Mouse (Mus musculus): Measurements from ENCODE around the gene Ids.
"Not testable (repeated sequence)": the region's sequence is repeated elsewhere in the genome, so short reads cannot be mapped to it uniquely, and the experiment has no call there.

Ids gene

GRCm38 (mm10) chrX:70364661-70365613, at the start of gene Ids:
TSS of gene Ids (minus strand) at chrX:70365084.
- peak; percentile 70 for DNase-seq (ENCODE audit: low read depth)

DNA sequence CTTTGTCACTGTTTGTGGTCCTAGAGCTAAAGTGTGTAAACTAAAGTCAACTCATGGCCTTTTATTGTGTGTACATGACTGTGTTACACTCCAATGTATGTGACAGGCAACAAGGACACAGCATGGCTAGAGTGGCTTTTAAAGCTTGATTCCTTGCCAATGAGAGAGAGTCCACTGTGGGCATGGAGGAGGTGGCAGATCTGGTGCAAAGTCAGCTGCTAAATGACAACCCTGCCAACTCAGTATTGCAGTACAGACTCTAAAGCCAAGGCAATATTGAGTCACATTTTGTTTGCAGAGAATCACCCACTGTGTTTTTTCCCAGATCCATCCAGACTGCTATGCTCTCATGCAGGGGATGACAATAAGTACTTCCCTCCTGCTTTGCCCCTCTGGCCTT, 27.8 kb upstream of the Ids start:
- DNase-seq (ENCODE audit: low read depth): not testable (repeated sequence)

DNA sequence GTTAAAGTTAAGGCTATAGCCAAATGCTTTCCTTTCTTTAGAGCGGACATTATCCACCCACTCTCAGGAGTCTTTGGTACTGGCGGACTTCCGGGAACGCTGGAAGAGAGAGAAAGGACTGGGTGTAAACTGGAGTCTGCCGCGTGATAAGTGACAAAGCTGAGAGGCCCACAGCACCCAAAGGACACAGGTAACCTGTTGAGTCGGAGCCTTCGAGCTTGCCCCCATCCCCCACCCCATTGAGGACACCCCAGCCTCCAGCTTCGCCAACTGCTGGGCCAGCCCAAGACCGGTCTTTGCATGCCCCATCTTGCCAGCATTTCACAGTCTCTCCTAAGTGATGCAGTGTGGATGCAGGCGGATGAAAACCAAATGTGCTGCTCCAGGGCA, 21.1 kb upstream of the Ids start:
- no peak for DNase-seq (ENCODE audit: low read depth)

GRCm38 (mm10) chrX:70385276-70385961, 20.5 kb upstream of the Ids start, which contains the start of gene 1110012L19Rik:
TSS of gene 1110012L19Rik (plus strand) at chrX:70385877.
- DNase-seq (ENCODE audit: low read depth): peak; percentile 72

GRCm38 (mm10) chrX:70384917-70385275, 20.0 kb upstream of the Ids start:
- DNase-seq (ENCODE audit: low read depth): no peak

DNA sequence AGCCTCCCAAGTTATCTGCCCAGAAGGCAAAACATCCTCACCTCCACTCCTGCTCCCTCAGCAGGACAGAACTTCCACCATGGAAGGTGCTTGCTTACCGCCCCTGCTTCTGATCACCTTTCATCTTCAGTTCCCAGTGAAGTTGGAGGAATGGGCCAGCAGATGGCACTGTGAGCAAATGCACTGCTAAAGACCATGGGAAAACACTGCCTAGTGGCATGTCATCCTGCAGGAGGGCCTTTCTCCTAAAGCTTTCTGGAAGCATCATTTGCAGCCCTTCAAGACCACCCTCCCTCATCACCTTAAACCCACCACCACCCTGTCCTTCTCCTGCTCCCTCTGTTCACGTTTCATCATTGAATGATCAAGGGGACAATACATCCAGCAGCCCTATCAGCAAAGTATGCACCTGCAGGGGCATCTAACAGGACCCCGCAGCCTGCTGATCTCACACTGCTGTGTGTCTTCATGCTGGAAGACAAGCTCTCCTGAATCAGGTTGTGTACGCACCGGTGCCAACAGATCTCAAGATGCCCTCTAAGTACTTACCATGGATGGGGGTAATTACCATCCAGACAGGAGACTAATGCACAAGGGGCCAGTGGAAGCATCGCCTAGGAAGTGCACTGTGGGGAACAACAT, 9.7 kb upstream of the Ids start:
- DNase-seq (ENCODE audit: low read depth): not testable (repeated sequence)

DNA sequence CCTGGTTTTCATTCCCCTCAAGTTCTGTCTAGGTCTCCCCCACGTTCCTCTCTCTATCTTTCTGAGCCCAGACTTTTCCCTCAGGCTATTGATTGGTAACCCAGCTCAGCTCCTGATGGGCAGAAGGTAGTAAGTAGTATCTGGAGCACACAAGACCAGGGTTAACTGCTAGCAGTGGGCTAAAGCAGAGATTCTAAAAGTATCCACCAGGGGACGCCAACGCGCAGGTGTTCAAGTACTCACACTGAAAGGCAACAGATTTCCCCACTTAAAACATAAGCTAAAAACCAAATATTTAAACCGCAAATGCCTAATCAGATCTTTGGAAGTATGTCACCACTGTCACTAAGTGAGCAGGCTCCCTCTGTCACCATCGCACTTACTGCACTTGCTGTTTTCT, 4.9 kb upstream of the Ids start:
- DNase-seq (ENCODE audit: low read depth): not testable (repeated sequence)

DNA sequence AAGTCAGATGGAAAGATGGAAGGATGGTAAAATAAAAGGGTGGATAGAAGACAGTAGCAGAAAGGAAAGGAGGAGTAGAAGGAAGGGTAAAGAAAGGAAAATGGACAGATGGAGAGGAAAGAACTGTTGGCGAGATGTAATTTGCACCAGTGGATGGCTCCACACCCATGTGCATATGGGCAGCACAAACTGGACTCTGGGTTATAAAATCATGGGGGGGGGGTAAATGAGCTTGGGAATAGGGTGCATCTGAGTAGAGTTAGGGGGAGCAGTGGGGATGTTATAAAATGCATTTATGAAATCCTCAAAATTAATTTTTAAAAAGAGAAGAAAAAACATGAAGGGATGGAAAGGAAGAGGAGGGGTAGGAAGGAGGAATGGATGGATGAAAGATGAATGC, 682 bp downstream of the Ids start:
- no peak for DNase-seq (ENCODE audit: low read depth)

- no peak for DNase-seq (ENCODE audit: low read depth)
These were observed 1.4 kb downstream of the Ids start for GRCm38 (mm10) chrX:70363446-70363845.

DNA sequence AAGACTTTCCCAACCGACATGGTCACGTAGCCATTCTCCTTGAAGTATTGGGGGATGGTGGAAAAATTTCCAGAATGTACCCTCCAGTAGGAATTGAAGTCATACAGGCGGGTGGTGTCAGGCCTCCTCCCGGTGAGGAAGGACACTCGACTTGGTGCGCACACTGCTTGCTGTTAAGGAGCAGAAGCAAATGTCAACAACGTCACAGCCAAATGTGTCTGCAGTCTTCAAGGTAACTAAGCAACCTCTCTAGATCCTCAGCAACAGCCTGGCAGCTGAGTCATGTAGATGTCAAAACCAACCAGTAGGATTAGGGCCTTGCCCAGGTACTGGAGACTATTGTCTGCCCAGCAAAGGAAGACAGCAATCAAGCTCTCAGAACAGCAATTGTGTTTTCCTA, 1.9 kb downstream of the Ids start:
- no peak for DNase-seq (ENCODE audit: low read depth)

DNA sequence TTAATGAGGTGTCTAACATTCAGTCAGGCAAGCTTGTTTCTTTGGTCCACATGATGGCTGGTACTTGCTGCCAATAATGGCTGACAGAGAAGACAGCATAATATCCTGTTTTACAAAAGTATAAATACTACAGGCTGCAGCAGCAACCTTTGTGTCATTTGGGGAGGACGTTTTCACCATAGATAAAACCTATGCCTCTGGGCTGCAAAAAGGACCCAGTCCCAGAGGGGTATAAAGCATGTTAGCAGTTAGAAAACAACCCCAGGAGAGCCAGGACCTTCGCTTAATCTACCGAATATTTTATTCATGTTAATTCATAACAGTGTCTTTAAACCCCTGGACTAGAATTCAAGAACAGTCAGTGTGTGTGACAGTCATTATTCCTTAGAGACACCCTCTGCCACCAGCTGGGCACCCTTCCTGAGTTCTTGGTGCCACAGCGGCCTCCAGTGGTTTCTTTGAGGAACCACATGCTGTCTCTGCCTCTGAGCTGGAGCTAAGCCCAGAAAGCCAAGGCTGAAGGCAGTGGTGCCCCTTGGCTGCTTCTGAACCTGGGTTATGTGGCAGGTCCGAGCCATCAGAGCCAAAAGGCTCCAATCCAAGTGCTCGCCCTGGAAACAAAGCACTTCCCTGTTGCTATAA, 34.6 kb downstream of the Ids start:
- peak; percentile 6 for DNase-seq (ENCODE audit: low read depth)

DNA sequence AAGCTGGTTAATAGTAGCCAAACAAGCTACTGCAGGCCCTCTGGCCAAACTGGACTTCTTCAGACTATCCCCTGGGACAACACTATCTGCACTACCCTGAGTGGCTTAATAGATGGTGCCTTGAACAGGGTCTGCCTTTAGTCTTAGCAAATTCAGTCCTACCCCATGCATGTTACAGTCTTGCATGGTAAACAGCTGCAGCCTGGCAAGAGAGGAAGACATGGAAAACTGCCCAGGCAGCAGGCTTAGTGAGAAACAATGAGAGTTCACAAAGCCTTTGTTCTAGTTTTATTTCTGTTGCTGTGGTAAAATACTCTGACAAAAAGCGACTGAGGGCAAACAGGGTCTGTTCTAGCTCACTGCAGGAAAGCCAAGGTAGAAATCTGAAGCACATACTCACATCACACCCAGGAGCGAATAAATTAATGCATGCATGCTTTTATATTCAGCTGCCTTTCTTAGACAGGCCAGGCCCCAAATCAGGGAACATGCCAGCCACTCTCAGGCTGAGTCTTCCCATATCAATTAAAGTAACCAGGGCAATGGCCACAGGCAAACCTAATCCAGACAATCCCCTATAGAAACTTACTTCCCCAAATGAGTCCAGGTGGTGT, 36.2 kb downstream of the Ids start:
- no peak for DNase-seq (ENCODE audit: low read depth)

GRCm38 (mm10) chrX:70327656-70328055, 37.2 kb downstream of the Ids start:
- no peak for DNase-seq (ENCODE audit: low read depth)

- DNase-seq (ENCODE audit: low read depth): no peak
These were observed 45.6 kb downstream of the Ids start for GRCm38 (mm10) chrX:70319254-70319653.

DNA sequence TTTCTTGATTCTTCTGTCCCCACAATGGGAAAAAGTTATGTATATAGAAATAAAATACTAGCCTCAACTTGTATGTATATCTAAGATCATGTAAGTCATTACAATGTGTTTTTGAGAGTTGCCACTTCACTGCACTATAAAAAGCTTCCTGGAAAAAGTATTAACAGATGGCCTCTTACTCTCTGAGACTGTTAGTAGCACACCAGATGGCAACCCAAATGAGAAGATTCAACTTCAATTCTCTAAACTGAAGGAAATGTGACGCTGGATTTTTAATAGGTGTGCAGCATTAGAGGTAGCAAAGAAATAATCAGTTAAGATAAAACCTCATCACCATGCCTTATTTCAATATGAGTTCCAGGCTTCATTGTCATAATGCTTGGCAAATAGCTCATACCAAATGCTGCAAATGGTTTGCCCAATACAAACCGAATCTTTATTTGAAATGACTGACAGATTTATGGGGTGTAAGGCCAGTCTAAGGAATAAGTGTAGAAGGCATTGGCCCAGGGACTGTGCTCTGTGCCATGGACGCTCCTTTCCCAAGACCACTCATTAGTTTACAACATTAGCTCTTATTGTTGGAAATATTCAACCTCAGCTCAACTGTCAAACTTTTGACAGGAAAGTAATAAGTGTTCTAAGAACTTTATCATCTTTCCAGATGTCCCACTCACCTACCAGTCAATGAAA, 49.8 kb downstream of the Ids start:
- no peak for DNase-seq (ENCODE audit: low read depth)

All from c-Kit-positive CD71-positive TER-119-negative erythroid progenitor cells, embryonic 14.5 days (primary cell).